Mouse (Mus musculus) forebrain, embryonic 11.5 days (tissue): ENCODE data around the gene Krt78. TPM values are rescaled to one million over a fixed set of nuclear protein-coding genes. Genes with fewer than 3 reads are reported as not detected.

Experiments used
- ATAC-seq: fragments of 200-750 bp; cut with Nextera tagmentation; replicated peaks from 2 replicates; pipeline ENCODE4 v1.8.0; 2017; ENCODE audit warnings: moderate TSS enrichment; ENCODE audit not compliant: low FRiP score
- DNase-seq: peaks from one replicate; pipeline ENCODE4 v3.0.0-alpha.2; 2017; ENCODE audit warnings: low spot score
- H3K27ac ChIP-seq: fragments of 300-500 bp; sonication (generic); 2 replicates; pipeline ENCODE4 v1.5.1; 2014; ENCODE audit warnings: low read depth, low read length
- H3K27me3 ChIP-seq: fragments of 300-500 bp; sonication (generic); 2 replicates; pipeline ENCODE4 v1.6.1; 2014; ENCODE audit warnings: mild to moderate bottlenecking, low read length, mixed read lengths; ENCODE audit not compliant: control insufficient read depth, insufficient read depth
- H3K36me3 ChIP-seq: fragments of 300-500 bp; sonication (generic); 2 replicates; pipeline ENCODE4 v1.6.1; 2014; ENCODE audit warnings: mild to moderate bottlenecking, low read length, moderate library complexity, mixed read lengths; ENCODE audit not compliant: control insufficient read depth, insufficient read depth
- H3K4me1 ChIP-seq: fragments of 300-500 bp; sonication (generic); replicated peaks from 2 replicates; pipeline ENCODE4 v1.6.1; 2014; ENCODE audit warnings: low read length, mixed read lengths; ENCODE audit not compliant: control insufficient read depth, insufficient read depth
- H3K4me2 ChIP-seq: fragments of 300-500 bp; sonication (generic); 2 replicates; pipeline ENCODE4 v1.6.1; 2014; ENCODE audit warnings: low read depth, mild to moderate bottlenecking, low read length, moderate library complexity, mixed read lengths; ENCODE audit not compliant: severe bottlenecking
- H3K4me3 ChIP-seq: fragments of 300-500 bp; sonication (generic); 2 replicates; pipeline ENCODE4 v1.5.1; 2014; ENCODE audit warnings: low read depth, low read length
- H3K9ac ChIP-seq: fragments of 300-500 bp; sonication (generic); 2 replicates; pipeline ENCODE4 v1.6.1; 2014; ENCODE audit warnings: low read length
- H3K9me3 ChIP-seq: fragments of 300-500 bp; sonication (generic); 2 replicates; pipeline ENCODE4 v1.6.1; 2016; ENCODE audit warnings: low read length, mixed read lengths; ENCODE audit not compliant: control insufficient read depth
- WGBS: fragments of 180-500 bp; shearing (Covaris S2); extraction: QIAGEN DNeasy Blood & Tissue Kit; methylation state at CpG from one replicate; pipeline ENCODE4 v1.1.7; 2014; 5-methylcytosine and 5-hydroxymethylcytosine counted together
- polyA plus RNA-seq: library from polyadenylated mRNA; unstranded; fragments of >200 nt; fragmentation: Nextera tagmentation; extraction: Ambion mirVana; gene quantifications from 2 replicates; pipeline ENCODE4 v1.2.1, GENCODE M21; 2014

The Krt78 gene
- polyA plus RNA-seq, 1 experiment from 2014 or later: not detected

DNA sequence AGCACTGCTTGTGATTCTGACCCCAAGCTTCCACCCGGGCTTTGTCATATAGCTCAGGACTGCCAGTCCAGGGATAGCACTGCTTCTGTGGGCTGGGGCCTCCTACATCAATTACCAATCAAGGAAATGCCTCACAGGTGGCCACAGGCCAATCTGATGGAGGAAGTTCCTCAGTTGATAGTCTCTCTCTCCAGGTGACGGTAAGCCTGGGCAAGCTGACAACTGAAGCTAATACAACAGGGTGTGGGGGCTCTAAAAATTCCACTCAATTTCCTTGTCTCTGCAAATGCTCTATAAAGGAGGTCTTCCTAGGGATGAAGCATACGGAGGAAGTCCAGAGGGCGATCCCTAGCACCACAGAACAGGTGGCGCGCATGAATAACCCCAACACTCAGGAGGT, 36.9 kb upstream of the Krt78 start:
- 92% methylated on average over 6 of the region's 6 CpGs for WGBS
- H3K27me3 ChIP-seq: no peaks in the 10 kb centered on the region
- no peaks in the 10 kb centered on the region for H3K36me3 ChIP-seq
- no peak overlapping the region for H3K4me2 ChIP-seq
- no peak overlapping the region for H3K9ac ChIP-seq
- DNase-seq (no peak), ATAC-seq (no peak)
- H3K4me3 ChIP-seq: no peak overlapping the region
- no peaks in the 10 kb centered on the region for H3K9me3 ChIP-seq
- no peaks in the 10 kb centered on the region for H3K4me1 ChIP-seq
- no peak overlapping the region for H3K27ac ChIP-seq

DNA sequence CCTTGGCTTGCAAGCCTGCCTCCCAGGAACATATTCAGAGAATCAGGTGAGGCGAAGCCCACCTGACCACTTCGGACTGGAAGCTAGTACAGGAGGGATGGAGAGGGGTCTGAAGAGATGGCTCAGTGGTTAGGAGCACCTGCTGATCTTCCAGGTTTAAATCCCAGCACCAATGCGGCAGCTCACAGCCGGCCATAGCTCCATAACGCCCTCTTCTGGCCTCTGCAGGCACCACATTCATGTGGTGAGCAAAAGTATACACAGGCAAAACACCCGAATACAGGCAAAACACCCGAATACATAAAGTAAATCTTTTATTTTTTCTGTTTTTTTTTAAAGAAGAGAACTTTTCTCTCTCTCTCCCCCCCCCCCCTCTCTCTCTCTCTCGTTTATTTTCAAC, 34.6 kb upstream of the Krt78 start:
- no peaks in the 10 kb centered on the region for H3K9me3 ChIP-seq
- DNase-seq (no peak), ATAC-seq (no peak)
- no peak overlapping the region for H3K4me2 ChIP-seq
- no peak overlapping the region for H3K27ac ChIP-seq
- H3K4me3 ChIP-seq: no peak overlapping the region
- no peak overlapping the region for H3K9ac ChIP-seq
- 59% methylated on average over 8 of the region's 8 CpGs for WGBS
- H3K4me1 ChIP-seq: peaks cover under 1% of the 10 kb centered on the region; the same call in 1 of the 2 replicates
- no peaks in the 10 kb centered on the region for H3K27me3 ChIP-seq
- H3K36me3 ChIP-seq: no peaks in the 10 kb centered on the region

DNA sequence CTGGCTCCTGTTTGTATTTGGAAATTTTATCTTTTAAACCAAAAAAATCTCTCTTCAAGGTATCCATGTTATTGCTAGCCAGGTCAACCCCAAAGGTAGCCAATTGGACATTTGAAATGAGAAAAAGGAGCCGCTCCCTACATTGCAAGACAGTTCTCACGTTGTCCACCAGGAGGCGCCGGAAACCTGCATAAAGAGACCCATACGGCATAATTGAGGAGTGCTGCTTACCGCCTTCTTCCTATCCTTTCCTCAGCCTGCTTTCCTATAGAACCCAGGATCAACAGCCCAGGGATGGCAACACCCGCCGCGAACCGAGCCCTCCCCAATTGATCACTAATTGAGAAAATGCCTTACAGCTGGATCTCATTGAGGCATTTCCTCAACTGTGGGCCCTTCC, 34.0 kb upstream of the Krt78 start:
- Histone ChIP-seq H3K9me3 (no peaks in the 10 kb centered on the region), H3K36me3 (no peaks in the 10 kb centered on the region), H3K4me1 (peaks cover 4% of the 10 kb centered on the region; the same call in 1 of the 2 replicates), H3K27ac (no peak overlapping the region), H3K27me3 (no peaks in the 10 kb centered on the region), H3K4me3 (no peak overlapping the region), H3K9ac (no peak overlapping the region), H3K4me2 (no peak overlapping the region)
- ATAC-seq (peak; percentile 43; the same call in 1 of the 2 replicates), DNase-seq (peak; percentile 93)
- under 1% methylated on average over 10 of the region's 10 CpGs for WGBS

DNA sequence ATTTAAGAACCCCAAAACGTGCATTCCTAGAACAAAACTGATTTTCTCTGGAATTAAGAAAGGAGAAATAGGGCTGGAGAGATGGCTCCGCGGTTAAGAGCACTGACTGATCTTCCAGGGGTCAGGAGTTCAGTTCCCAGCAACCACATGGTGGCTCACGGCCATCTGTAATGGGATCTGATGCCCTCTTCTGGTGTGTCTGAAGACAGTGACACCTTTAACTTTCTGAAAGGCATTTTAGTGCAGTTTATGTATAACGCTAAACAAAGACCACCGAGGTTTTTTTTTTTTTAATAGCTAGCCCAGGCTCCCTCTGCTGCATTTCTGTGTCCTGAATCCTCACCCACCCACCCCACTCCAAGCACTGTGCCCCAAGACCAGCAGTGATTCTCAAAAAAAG, 30.7 kb upstream of the Krt78 start:
- no peak overlapping the region for H3K27ac ChIP-seq
- H3K4me2 ChIP-seq: no peak overlapping the region; the same call in 1 of the 2 replicates
- H3K36me3 ChIP-seq: no peaks in the 10 kb centered on the region
- no peaks in the 10 kb centered on the region for H3K9me3 ChIP-seq
- peak overlapping the region; percentile 1; the same call in 1 of the 2 replicates for H3K9ac ChIP-seq
- H3K4me3 ChIP-seq: no peak overlapping the region
- peaks cover 4% of the 10 kb centered on the region; the same call in 1 of the 2 replicates for H3K4me1 ChIP-seq
- ATAC-seq (no peak), DNase-seq (no peak)
- WGBS: 22% methylated on average over 6 of the region's 6 CpGs
- no peaks in the 10 kb centered on the region for H3K27me3 ChIP-seq

DNA sequence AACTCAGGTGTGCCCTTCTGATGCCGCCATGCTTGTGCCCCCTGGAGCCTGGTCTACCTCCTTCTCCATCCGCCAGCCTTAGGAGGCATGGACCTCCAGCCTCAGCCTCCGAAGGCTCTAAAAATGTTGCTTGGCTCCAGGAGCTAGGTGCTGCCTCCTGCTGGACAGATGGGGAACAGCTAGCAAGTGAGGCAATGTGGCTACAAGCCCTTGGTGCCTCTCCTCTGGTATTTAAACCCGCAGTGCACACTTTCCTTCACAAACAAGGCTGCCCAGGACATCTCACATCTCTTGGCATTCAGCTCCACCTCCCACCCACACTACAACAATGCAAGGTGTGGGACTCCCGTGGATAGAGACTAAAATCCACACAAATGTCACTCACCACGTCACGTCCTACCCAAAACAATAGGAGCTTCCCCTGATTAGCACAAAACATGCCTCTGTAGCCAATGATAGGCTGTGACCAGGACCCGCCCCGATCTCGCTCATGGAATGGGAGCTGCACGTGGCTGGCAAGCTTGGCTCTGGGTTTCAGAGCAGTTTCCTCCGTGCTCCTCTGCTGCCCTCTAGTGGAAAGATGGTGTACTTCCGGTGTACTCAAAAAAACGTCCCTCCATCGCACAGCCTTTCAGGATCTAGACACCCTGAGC, 30.0 kb upstream of the Krt78 start:
- Histone ChIP-seq H3K4me1 (peaks cover 4% of the 10 kb centered on the region; the same call in 1 of the 2 replicates), H3K27ac (peak overlapping the region; percentile 18; the same call in 1 of the 2 replicates), H3K36me3 (no peaks in the 10 kb centered on the region), H3K9me3 (no peaks in the 10 kb centered on the region), H3K4me2 (peak overlapping the region; percentile 50), H3K9ac (peak overlapping the region; percentile 47), H3K27me3 (no peaks in the 10 kb centered on the region), H3K4me3 (peak overlapping the region; percentile 19)
- DNase-seq: peak; percentile 96
- WGBS: 3% methylated on average over 15 of the region's 15 CpGs
- peak; percentile 97 for ATAC-seq

DNA sequence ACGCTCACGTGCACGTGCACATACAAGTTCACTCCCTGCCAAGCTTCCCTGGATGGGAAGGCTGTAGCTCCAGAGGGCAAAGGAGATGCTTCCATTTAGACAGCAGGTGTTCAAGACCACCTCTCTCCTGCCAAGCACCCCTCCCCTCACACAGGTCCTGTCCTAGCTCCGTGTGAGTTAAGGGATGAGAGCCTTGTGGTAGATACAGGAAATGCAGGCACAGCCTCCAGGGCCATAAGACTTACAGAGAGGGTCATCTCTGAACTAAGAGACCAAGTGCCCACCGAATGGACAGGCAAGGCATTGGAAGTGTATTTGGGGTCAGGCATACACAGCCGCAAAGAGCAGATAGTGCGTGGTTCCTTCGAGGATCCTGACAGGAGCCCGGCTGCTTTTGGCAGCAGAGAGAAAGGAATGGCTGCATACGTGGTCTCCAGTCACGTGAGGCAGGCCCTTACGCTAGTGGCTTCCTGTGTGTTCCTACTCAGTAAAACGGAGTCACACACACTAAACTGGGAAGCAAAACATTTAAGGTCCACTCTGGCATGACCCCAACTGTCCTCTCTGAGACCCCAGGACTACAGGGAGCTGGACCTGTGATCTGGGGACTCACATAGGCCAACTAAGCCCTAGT, 29.3 kb upstream of the Krt78 start:
- Histone ChIP-seq H3K27ac (no peak overlapping the region), H3K4me2 (peak overlapping the region; percentile 50; the same call in 1 of the 2 replicates), H3K9ac (peak overlapping the region; percentile 47), H3K4me3 (no peak overlapping the region), H3K27me3 (no peaks in the 10 kb centered on the region), H3K36me3 (no peaks in the 10 kb centered on the region), H3K4me1 (peaks cover 4% of the 10 kb centered on the region; the same call in 1 of the 2 replicates), H3K9me3 (no peaks in the 10 kb centered on the region)
- no peak for DNase-seq
- ATAC-seq: no peak
- 83% methylated on average over 13 of the region's 13 CpGs for WGBS

DNA sequence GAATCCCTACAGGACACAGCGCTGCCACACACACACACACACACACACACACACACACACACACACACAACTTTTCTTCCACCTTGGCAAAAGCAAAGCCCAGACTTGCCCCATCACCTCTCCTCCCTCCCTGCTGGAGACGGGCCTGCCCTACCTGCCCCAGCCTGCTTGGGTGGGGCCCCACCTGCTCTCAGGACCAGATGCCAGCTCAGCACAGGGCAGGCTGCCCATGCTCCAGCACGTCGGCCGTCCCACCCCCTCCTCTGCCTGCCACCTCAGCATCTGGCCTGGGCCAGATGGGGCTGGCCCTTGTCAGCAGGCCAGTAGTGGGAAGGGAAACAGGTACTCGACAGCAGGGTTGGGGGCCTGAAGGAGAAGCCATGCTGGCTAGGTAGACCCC, 26.8 kb upstream of the Krt78 start:
- Histone ChIP-seq H3K4me1 (peaks cover 13% of the 10 kb centered on the region), H3K9me3 (no peaks in the 10 kb centered on the region), H3K27me3 (no peaks in the 10 kb centered on the region), H3K36me3 (no peaks in the 10 kb centered on the region), H3K4me3 (no peak overlapping the region), H3K4me2 (no peak overlapping the region), H3K9ac (no peak overlapping the region), H3K27ac (no peak overlapping the region)
- DNase-seq: no peak
- WGBS: 75% methylated on average over 6 of the region's 6 CpGs
- no peak for ATAC-seq

DNA sequence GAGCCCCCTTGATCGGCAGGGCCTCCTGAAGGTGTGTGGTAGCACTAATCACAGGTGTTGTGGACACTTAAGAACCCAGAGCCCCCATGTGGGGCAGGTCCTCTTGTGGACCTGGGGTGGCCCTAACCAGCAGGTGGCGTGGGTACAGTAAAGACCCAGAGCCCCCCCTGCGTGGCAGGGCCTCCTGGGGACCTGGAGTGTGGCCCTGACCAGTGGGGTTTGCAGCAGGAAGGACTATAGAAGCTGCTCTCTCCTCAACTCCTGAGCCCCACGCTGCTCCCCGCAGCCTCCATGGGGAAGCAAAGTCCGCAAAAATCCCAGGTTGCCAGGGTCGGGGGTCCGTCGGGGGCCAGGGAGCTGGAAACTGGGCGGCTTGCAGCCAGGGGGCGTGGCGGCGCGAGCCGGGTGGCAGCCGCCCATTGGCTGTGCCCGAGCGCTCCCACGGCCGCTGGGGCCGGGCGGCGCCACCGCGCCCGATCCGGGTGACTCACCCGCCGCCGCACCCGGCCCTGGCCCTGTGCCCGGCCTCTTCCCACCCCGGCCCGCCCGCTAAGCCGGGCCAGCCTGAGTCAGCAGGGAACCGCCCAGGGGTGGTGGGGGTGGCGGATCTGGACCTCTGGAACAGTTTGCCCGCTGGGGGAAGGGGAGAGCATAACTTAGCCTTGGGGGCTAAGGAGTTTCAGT, 23.1 kb upstream of the Krt78 start:
- H3K4me3 ChIP-seq: peak overlapping the region; percentile 34
- ATAC-seq (peak; percentile 85), DNase-seq (peak; percentile 89)
- 4% methylated on average over 39 of the region's 39 CpGs for WGBS
- peak overlapping the region; percentile 21; the same call in 1 of the 2 replicates for H3K27ac ChIP-seq
- H3K4me2 ChIP-seq: peak overlapping the region; percentile 86
- H3K4me1 ChIP-seq: peaks cover 9% of the 10 kb centered on the region
- H3K9me3 ChIP-seq: no peaks in the 10 kb centered on the region
- peak overlapping the region; percentile 75 for H3K9ac ChIP-seq
- no peaks in the 10 kb centered on the region for H3K36me3 ChIP-seq
- H3K27me3 ChIP-seq: no peaks in the 10 kb centered on the region
